Mouse (Mus musculus) hindbrain, postnatal 0 days (tissue): ENCODE data around the gene Gm3336. TPM values are rescaled to one million over a fixed set of nuclear protein-coding genes. Genes with fewer than 3 reads are reported as not detected.

Experiments
- ATAC-seq: fragments of 200-750 bp; cut with Nextera tagmentation; 2 replicates; pipeline ENCODE4 v1.8.0; 2017; ENCODE audit warnings: mild to moderate bottlenecking, moderate TSS enrichment, moderate library complexity
- DNase-seq: peaks from one replicate; pipeline ENCODE4 v3.0.0-alpha.2; 2015; ENCODE audit warnings: low spot score
- H3K27ac ChIP-seq: fragments of 300-500 bp; sonication (generic); 2 replicates; pipeline ENCODE4 v1.5.1; 2014; ENCODE audit warnings: mild to moderate bottlenecking
- H3K27me3 ChIP-seq: fragments of 300-500 bp; sonication (generic); 2 replicates; pipeline ENCODE4 v1.6.1; 2014; ENCODE audit warnings: low read length, mixed read lengths; ENCODE audit not compliant: insufficient read depth
- H3K36me3 ChIP-seq: fragments of 300-500 bp; sonication (generic); 2 replicates; pipeline ENCODE4 v1.6.1; 2014; ENCODE audit warnings: low read length, mixed read lengths; ENCODE audit not compliant: insufficient read depth
- H3K4me1 ChIP-seq: fragments of 300-500 bp; sonication (generic); 2 replicates; pipeline ENCODE4 v1.6.1; 2014; ENCODE audit warnings: antibody characterized with exemption, low read length, mixed read lengths; ENCODE audit not compliant: insufficient read depth
- H3K4me2 ChIP-seq: fragments of 300-500 bp; sonication (generic); 2 replicates; pipeline ENCODE4 v1.6.1; 2014; ENCODE audit warnings: low read depth, mild to moderate bottlenecking, low read length, moderate library complexity, mixed read lengths
- H3K4me3 ChIP-seq: fragments of 300-500 bp; sonication (generic); 2 replicates; pipeline ENCODE4 v1.5.1; 2014; ENCODE audit warnings: low read length
- H3K9ac ChIP-seq: fragments of 300-500 bp; sonication (generic); replicated peaks from 2 replicates; pipeline ENCODE4 v1.6.1; 2014; ENCODE audit warnings: mild to moderate bottlenecking, low read length, moderate library complexity, mixed read lengths
- H3K9me3 ChIP-seq: fragments of 300-500 bp; sonication (generic); 2 replicates; pipeline ENCODE4 v1.6.1; 2016; ENCODE audit warnings: low read length, mixed read lengths
- CTCF ChIP-seq: IDR thresholded peaks from 2 replicates; pipeline ENCODE4 v1.5.1; 2016; ENCODE audit warnings: antibody characterized with exemption, control low read depth, low read depth
- WGBS: fragments of 180-500 bp; shearing (Covaris S2); extraction: QIAGEN DNeasy Blood & Tissue Kit; methylation state at CpG from one replicate; pipeline ENCODE4 v1.1.7; 2014; 5-methylcytosine and 5-hydroxymethylcytosine counted together
- polyA plus RNA-seq: library from polyadenylated mRNA; unstranded; fragments of >200 nt; fragmentation: Nextera tagmentation; extraction: Ambion mirVana; gene quantifications from 2 replicates; pipeline ENCODE4 v1.2.1, GENCODE M21; 2015
- total RNA-seq: library from RNA; depleted of rRNA; stranded (reverse); fragments of >200 nt; gene quantifications from 2 replicates; pipeline ENCODE4 v1.2.3, GENCODE M21; 2014

The Gm3336 gene
- total and polyA plus RNA-seq, 2 experiments from 2014 or later = not detected

DNA sequence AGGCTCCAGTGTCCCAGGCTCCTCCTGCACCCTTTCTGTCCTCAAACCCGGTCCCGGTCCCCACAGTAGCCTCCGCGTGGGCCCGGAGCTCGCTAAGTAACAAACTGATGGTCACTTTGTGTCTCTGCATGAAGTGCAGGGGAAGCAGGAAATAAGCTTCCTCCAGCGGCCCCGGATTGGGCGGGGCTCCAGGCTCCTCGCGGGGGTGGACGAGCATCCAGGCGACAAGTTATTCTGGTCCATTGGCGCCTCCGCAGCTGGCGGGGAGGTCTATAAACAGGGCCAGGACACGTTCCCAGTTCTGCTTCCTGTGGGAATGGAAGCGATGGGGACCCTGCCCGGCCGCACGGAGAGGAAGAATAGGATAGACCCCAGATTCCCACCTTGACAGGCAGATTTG is 34.8 kb downstream of the Gm3336 start:
- Histone ChIP-seq H3K4me1 (peaks cover 8% of the 10 kb centered on the region), H3K27me3 (no peaks in the 10 kb centered on the region), H3K4me2 (0 out of 2 replicates have a peak overlapping the region, but pooled peaks have one; percentile 16), H3K36me3 (peaks cover 20% of the 10 kb centered on the region), H3K9ac (0 out of 2 replicates have a peak overlapping the region, but pooled peaks have one; percentile 9), H3K27ac (peak overlapping the region; percentile 96), H3K4me3 (no peak overlapping the region), H3K9me3 (no peaks in the 10 kb centered on the region)
- peak; percentile 36 for DNase-seq
- no peak for TF ChIP-seq CTCF
- WGBS = 25% methylated on average over 21 of the region's 21 CpGs
- ATAC-seq = no peak

DNA sequence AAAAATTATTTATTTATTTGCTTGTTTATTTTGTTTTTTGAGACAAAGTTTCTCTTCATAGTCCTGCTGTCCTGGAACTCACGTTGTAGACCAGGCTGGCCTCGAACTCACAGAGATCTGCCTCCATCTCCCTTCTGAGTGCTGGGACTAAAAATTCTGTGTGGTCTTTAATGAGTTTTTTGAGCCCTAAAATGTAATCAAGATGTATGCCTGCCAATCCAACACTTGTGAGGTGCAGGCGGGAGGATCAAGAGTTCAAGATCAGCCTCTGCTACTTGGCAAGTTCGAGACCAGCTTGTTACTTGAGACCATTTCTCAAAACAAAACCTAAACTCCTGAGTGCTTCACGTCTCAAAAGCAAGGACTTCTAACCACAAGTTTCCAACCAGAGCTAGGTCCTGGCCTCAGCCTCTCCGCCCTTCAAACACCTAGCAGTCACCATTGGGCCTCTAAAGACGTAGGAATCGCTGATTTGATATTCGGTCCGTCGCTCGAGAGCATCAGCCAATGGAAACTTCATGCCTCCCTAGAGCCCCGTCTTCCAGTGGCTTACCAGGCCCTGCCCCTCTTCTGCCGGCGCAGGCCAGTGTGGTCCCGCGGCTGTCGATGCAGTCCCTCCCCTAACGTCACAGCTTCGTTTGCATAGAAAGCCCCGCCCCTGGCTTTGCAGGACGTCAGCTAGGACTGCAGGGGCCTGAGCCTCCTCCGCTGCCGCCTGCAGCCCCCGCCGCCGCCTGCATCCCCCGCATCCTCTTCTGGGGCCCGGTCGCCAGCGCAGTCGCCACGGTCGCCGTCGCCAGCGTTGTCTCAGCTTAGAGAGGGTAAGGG is 35.9 kb downstream of the Gm3336 start, which contains the start of gene Rab3a:
Gene Rab3a (plus strand): TSS at position 637 of the 828 bp plus-strand sequence.
- H3K4me1 ChIP-seq = peaks cover 15% of the 10 kb centered on the region
- ATAC-seq = peak; percentile 96
- 9% methylated on average over 36 of the region's 37 CpGs for WGBS
- TF ChIP-seq CTCF = no peak
- H3K27me3 ChIP-seq = no peaks in the 10 kb centered on the region
- peak within 1 kb of the TSS; percentile 83 for H3K4me2 ChIP-seq
- peaks cover 20% of the 10 kb centered on the region for H3K36me3 ChIP-seq
- peak within 1 kb of the TSS; percentile 96 for H3K27ac ChIP-seq
- no peaks in the 10 kb centered on the region for H3K9me3 ChIP-seq
- H3K4me3 ChIP-seq = peak within 1 kb of the TSS; percentile 78
- DNase-seq = peak; percentile 99
- peak within 1 kb of the TSS; percentile 89 for H3K9ac ChIP-seq

DNA sequence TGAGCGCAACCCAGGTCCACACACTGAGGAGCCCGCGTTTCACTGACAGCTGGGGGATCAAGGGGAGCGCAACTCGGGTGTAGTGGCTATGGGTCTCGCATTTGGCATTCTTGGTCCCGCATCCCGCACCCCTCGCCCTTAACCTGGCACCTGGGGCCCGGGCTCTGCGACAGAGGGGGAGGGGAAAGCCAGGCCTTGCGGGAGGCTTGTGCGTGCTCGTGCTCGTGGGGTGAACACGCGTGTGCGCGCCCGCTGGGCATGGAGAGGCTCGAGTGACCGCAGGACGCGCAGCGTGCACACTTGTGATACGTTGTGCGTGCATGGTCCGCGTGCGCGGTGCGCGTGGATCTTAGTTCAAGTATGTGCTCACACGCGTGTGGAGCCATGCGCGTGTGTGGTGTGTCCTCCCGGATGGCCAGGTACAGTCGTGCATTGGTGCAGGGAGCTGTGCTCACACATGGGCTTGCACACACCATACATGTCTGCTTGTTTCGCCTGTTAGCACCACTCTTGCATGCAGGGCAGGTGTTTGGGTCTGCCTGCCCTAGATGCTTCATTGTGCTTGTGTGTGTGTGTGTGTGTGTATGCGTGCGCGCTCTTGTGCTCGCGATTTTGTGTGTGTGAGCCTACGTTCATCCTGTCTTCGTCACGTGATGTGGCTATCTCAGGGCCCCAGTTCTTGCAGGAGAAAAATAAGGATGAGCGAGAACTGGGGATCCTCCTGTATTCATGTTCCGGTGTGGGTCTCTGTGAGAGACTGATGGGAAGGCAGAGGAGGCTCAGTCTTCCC is 36.7 kb downstream of the Gm3336 start:
- Histone ChIP-seq H3K27ac (peak overlapping the region; percentile 96), H3K27me3 (no peaks in the 10 kb centered on the region), H3K4me1 (peaks cover 18% of the 10 kb centered on the region), H3K36me3 (peaks cover 20% of the 10 kb centered on the region), H3K9ac (peak overlapping the region; percentile 89), H3K4me2 (peak overlapping the region; percentile 83), H3K9me3 (no peaks in the 10 kb centered on the region), H3K4me3 (peak overlapping the region; percentile 78)
- ATAC-seq (peak; percentile 55), DNase-seq (peak; percentile 89)
- no peak for TF ChIP-seq CTCF
- WGBS = 8% methylated on average over 50 of the region's 50 CpGs

DNA sequence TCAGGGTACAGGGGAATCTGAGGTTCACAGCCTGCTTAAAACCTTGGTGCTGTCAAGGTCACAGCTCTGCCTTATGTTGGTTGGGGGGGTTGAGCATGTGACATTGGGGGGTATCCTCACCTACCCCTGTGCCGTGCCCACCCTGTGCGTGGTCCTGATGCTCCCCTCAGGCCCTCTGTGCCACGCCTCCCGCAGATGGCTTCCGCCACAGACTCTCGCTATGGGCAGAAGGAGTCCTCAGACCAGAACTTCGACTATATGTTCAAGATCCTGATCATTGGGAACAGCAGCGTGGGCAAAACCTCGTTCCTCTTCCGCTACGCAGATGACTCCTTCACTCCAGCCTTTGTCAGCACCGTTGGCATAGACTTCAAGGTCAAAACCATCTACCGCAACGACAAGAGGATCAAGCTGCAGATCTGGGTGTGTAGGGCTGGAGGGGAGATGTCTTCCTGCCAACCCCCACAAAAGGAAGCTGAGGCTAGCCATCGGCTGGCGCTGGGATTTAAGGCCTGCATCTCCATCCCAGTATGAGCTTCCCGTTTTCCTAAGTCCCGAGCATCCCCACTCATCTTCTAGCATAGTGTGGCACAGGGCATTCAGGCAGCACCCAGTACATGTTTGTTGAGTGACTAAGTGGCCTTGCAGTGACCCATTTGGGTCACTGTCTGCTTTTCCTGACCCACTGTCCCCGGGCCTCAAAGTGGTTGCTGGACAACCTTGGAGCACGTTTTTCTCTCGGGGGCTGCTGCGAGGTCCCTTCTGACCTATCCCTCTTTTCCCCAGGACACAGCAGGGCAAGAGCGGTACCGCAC is 37.5 kb downstream of the Gm3336 start:
- Histone ChIP-seq H3K4me1 (peaks cover 18% of the 10 kb centered on the region), H3K9ac (peak overlapping the region; percentile 89; the same call in 1 of the 2 replicates), H3K4me2 (peak overlapping the region; percentile 83), H3K4me3 (peak overlapping the region; percentile 78), H3K36me3 (peaks cover 20% of the 10 kb centered on the region), H3K27me3 (no peaks in the 10 kb centered on the region), H3K27ac (peak overlapping the region; percentile 96; the same call in 1 of the 2 replicates), H3K9me3 (no peaks in the 10 kb centered on the region)
- no peak for TF ChIP-seq CTCF
- 80% methylated on average over 24 of the region's 24 CpGs for WGBS
- ATAC-seq (no peak), DNase-seq (no peak)

DNA sequence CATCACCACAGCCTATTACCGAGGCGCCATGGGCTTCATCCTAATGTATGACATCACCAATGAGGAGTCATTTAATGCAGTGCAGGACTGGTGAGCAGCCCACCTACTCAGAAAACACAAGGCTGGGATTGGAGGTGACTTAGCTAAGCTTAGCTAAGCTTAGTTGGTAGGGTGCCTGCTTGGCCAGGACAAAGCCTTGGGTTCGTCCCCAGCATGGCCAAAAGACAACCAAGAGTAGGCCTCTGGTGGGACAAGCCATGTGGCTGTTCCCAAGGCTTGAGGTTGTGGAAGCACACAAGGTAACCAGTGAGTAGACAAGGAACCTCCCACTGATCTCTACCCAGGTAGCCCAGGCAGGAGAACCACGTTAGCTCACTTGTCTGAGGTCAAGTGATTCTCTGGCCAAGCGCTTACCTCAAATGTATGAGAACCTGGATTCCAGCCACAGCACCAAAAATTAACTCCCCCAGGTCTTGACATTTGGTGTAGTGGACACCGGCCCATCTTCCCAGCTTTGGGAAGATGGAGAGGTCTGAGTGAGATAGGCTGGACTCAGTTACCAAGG is 38.2 kb downstream of the Gm3336 start:
- peak overlapping the region; percentile 8; the same call in 1 of the 2 replicates for H3K27ac ChIP-seq
- DNase-seq (no peak), ATAC-seq (no peak)
- no peaks in the 10 kb centered on the region for H3K9me3 ChIP-seq
- H3K9ac ChIP-seq = no peak overlapping the region
- H3K36me3 ChIP-seq = peaks cover 20% of the 10 kb centered on the region
- no peak overlapping the region for H3K4me2 ChIP-seq
- TF ChIP-seq CTCF = no peak
- H3K4me3 ChIP-seq = no peak overlapping the region
- H3K4me1 ChIP-seq = peaks cover 18% of the 10 kb centered on the region
- H3K27me3 ChIP-seq = no peaks in the 10 kb centered on the region
- WGBS = 87% methylated on average over 6 of the region's 6 CpGs
